Mouse (Mus musculus) hindbrain, embryonic 16.5 days (tissue): ENCODE data around the gene Cdk5. TPM values are rescaled to one million over a fixed set of nuclear protein-coding genes. Genes with fewer than 3 reads are reported as not detected.

Source experiments
- ATAC-seq: fragments of 200-750 bp; cut with Nextera tagmentation; 2 replicates; pipeline ENCODE4 v1.8.0; 2017; ENCODE audit warnings: moderate TSS enrichment, moderate library complexity
- H3K27ac ChIP-seq: fragments of 300-500 bp; sonication (generic); 2 replicates; pipeline ENCODE4 v1.5.1; 2014; ENCODE audit warnings: low read depth, mild to moderate bottlenecking, control low read depth, low read length, moderate library complexity
- H3K27me3 ChIP-seq: fragments of 300-500 bp; sonication (generic); replicated peaks from 2 replicates; pipeline ENCODE4 v1.6.1; 2014; ENCODE audit warnings: low read length; ENCODE audit not compliant: control insufficient read depth, insufficient read depth
- H3K36me3 ChIP-seq: fragments of 300-500 bp; sonication (generic); 2 replicates; pipeline ENCODE4 v1.6.1; 2014; ENCODE audit warnings: mild to moderate bottlenecking, low read length, moderate library complexity, mixed read lengths; ENCODE audit not compliant: control insufficient read depth, insufficient read depth
- H3K4me1 ChIP-seq: fragments of 300-500 bp; sonication (generic); 2 replicates; pipeline ENCODE4 v1.6.1; 2014; ENCODE audit warnings: low read depth, low read length; ENCODE audit not compliant: control insufficient read depth, insufficient read depth
- H3K4me2 ChIP-seq: fragments of 300-500 bp; sonication (generic); 2 replicates; pipeline ENCODE4 v1.6.1; 2014; ENCODE audit warnings: mild to moderate bottlenecking, low read length, control low read depth, moderate library complexity
- H3K4me3 ChIP-seq: fragments of 300-500 bp; sonication (generic); 2 replicates; pipeline ENCODE4 v1.5.1; 2014; ENCODE audit warnings: mild to moderate bottlenecking, low read length, control low read depth, moderate library complexity
- H3K9ac ChIP-seq: fragments of 300-500 bp; sonication (generic); 2 replicates; pipeline ENCODE4 v1.6.1; 2014; ENCODE audit warnings: low read depth, mild to moderate bottlenecking, control low read depth, low read length, moderate library complexity
- H3K9me3 ChIP-seq: fragments of 300-500 bp; sonication (generic); 2 replicates; pipeline ENCODE4 v1.6.1; 2014; ENCODE audit warnings: mild to moderate bottlenecking, low read length, moderate library complexity; ENCODE audit not compliant: control insufficient read depth
- WGBS: fragments of 180-500 bp; shearing (Covaris S2); extraction: QIAGEN DNeasy Blood & Tissue Kit; methylation state at CpG from one replicate; pipeline ENCODE4 v1.1.7; 2014; 5-methylcytosine and 5-hydroxymethylcytosine counted together
- polyA plus RNA-seq: library from polyadenylated mRNA; unstranded; fragments of >200 nt; fragmentation: Nextera tagmentation; extraction: Ambion mirVana; gene quantifications from 2 replicates; pipeline ENCODE4 v1.2.1, GENCODE M21; 2015

Cdk5 gene
- polyA plus RNA-seq, 1 experiment from 2014 or later: 140 TPM

DNA sequence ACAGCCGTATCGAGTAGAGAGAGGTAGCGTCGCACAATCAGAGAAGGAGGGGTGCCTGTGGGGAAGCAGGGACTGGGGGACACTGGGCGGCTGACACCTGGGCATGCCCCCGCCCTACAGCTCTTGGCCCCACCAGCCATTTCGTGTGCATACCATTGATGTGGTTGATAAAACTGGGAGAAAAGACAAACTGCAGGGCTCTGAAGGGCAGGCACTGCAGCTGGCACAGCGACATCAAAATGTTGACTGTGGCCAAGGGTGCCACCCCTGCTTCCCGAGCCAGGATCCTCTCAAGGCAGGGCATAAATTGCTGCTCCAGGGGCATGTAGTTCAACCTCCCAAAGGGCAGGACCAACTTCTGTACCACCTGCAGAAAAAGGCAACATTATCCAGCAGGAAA, 18.7 kb upstream of the Cdk5 start:
- Histone ChIP-seq H3K36me3 (peaks cover 10% of the 10 kb centered on the region), H3K4me1 (peaks cover 20% of the 10 kb centered on the region), H3K27me3 (no peaks in the 10 kb centered on the region), H3K27ac (no peak overlapping the region), H3K4me2 (no peak overlapping the region), H3K4me3 (no peak overlapping the region), H3K9me3 (no peaks in the 10 kb centered on the region), H3K9ac (no peak overlapping the region)
- WGBS: 90% methylated on average over 9 of the region's 9 CpGs
- ATAC-seq: no peak

- Histone ChIP-seq H3K9me3 (no peaks in the 10 kb centered on the region), H3K4me1 (peaks cover 14% of the 10 kb centered on the region), H3K4me2 (no peak overlapping the region), H3K36me3 (peaks cover 10% of the 10 kb centered on the region), H3K27ac (no peak overlapping the region), H3K27me3 (no peaks in the 10 kb centered on the region), H3K4me3 (no peak overlapping the region), H3K9ac (no peak overlapping the region)
- WGBS: 97% methylated on average over 8 of the region's 8 CpGs
- no peak for ATAC-seq
Measured at GRCm38 (mm10) chr5:24441187-24441586, 17.9 kb upstream of the Cdk5 start.

DNA sequence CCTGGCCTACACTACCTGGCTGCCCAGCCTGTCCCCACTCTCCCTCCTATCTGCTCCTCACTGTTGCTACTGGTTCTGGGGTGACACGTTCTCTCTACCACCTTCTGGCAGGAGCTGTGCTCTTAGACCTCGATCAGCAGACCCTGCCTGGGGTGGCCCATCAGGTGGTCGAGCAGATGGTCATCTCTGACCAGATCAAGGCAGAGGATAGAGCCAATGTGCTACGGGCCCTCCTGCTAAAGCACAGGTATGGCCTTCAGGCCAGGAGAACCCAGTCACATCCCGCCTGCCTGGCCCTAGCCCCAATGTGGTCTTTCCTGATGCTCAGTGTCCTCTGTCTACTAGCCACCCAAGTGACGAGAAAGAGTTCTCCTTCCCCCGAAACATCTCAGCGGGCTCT, 10.7 kb upstream of the Cdk5 start:
- no peak overlapping the region for H3K4me2 ChIP-seq
- H3K4me3 ChIP-seq: no peak overlapping the region
- no peak for ATAC-seq
- H3K4me1 ChIP-seq: no peaks in the 10 kb centered on the region
- peaks cover 7% of the 10 kb centered on the region for H3K36me3 ChIP-seq
- WGBS: 90% methylated on average over 8 of the region's 8 CpGs
- H3K9ac ChIP-seq: no peak overlapping the region
- H3K27me3 ChIP-seq: no peaks in the 10 kb centered on the region
- H3K9me3 ChIP-seq: no peaks in the 10 kb centered on the region
- no peak overlapping the region for H3K27ac ChIP-seq

- H3K9ac ChIP-seq: no peak overlapping the region; the same call in 1 of the 2 replicates
- no peak overlapping the region for H3K27ac ChIP-seq
- H3K4me2 ChIP-seq: no peak overlapping the region; the same call in 1 of the 2 replicates
- no peak overlapping the region for H3K4me3 ChIP-seq
- H3K4me1 ChIP-seq: peaks cover 26% of the 10 kb centered on the region
- 0 out of 2 replicates have a peak, but pooled peaks cover 5% of the 10 kb centered on the region for H3K36me3 ChIP-seq
- no peaks in the 10 kb centered on the region for H3K9me3 ChIP-seq
- 12% methylated on average over 9 of the region's 9 CpGs for WGBS
- no peak for ATAC-seq
- H3K27me3 ChIP-seq: peaks cover 3% of the 10 kb centered on the region; the same call in 1 of the 2 replicates
Measured at GRCm38 (mm10) chr5:24428596-24428995, 5.3 kb upstream of the Cdk5 start.

DNA sequence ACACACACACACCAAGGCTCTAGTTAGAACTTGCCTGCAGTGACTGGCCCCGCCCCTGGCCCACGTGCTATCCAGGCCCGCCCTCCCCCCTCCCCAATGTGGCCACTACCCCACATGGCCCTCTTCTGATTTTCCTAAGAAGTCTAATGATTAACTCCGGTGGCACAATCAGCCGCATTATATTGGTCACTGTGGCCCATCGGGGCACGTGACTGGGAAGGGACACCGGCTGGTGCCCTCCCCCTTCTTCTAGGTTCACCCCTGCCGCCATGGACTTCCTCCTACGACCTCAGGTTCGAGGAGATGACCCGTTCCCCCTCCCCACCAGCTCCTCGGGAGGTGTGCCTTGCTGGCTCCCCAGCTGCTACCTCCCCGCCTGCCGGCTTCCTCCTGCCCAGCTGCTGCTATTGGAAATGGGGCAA, 4.7 kb upstream of the Cdk5 start:
- H3K36me3 ChIP-seq: 0 out of 2 replicates have a peak, but pooled peaks cover 5% of the 10 kb centered on the region
- no peak overlapping the region for H3K4me3 ChIP-seq
- H3K27me3 ChIP-seq: peaks cover 3% of the 10 kb centered on the region; the same call in 1 of the 2 replicates
- H3K4me2 ChIP-seq: peak overlapping the region; percentile 27; the same call in 1 of the 2 replicates
- ATAC-seq: no peak
- H3K9me3 ChIP-seq: no peaks in the 10 kb centered on the region
- H3K27ac ChIP-seq: no peak overlapping the region
- H3K4me1 ChIP-seq: peaks cover 26% of the 10 kb centered on the region
- 0 out of 2 replicates have a peak overlapping the region, but pooled peaks have one; percentile 18 for H3K9ac ChIP-seq
- WGBS: 8% methylated on average over 15 of the region's 15 CpGs

DNA sequence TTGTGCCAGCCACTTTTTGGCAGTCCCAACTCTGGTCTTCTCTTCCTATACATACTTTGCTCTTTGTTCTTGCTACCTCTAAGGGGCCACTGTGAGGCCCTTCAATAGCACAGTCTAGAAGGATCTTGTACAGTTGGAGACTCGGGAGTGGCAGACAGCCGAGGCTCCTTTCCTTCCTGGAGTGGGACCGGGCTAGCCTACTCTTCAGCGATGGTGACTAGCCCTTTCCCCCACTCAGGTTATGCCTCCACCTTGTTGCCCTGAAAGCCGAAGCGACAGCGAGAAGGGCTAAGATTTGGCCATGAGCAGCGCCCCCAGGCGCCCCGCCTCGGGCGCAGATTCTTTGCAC, 3.9 kb upstream of the Cdk5 start:
- Histone ChIP-seq H3K36me3 (0 out of 2 replicates have a peak, but pooled peaks cover 5% of the 10 kb centered on the region), H3K4me2 (no peak overlapping the region), H3K27ac (no peak overlapping the region), H3K4me3 (no peak overlapping the region), H3K9ac (no peak overlapping the region), H3K9me3 (no peaks in the 10 kb centered on the region), H3K4me1 (peaks cover 33% of the 10 kb centered on the region), H3K27me3 (peaks cover 3% of the 10 kb centered on the region; the same call in 1 of the 2 replicates)
- 24% methylated on average over 12 of the region's 12 CpGs for WGBS
- ATAC-seq: no peak

- H3K27ac ChIP-seq: no peak overlapping the region
- 0 out of 2 replicates have a peak, but pooled peaks cover 5% of the 10 kb centered on the region for H3K36me3 ChIP-seq
- H3K9ac ChIP-seq: peak overlapping the region; percentile 56; the same call in 1 of the 2 replicates
- ATAC-seq: no peak
- no peaks in the 10 kb centered on the region for H3K9me3 ChIP-seq
- 13% methylated on average over 9 of the region's 9 CpGs for WGBS
- H3K4me3 ChIP-seq: 0 out of 2 replicates have a peak overlapping the region, but pooled peaks have one; percentile 68
- peak overlapping the region; percentile 69 for H3K4me2 ChIP-seq
- peaks cover 3% of the 10 kb centered on the region; the same call in 1 of the 2 replicates for H3K27me3 ChIP-seq
- peaks cover 37% of the 10 kb centered on the region for H3K4me1 ChIP-seq
Measured at GRCm38 (mm10) chr5:24426556-24427284, 3.4 kb upstream of the Cdk5 start.

DNA sequence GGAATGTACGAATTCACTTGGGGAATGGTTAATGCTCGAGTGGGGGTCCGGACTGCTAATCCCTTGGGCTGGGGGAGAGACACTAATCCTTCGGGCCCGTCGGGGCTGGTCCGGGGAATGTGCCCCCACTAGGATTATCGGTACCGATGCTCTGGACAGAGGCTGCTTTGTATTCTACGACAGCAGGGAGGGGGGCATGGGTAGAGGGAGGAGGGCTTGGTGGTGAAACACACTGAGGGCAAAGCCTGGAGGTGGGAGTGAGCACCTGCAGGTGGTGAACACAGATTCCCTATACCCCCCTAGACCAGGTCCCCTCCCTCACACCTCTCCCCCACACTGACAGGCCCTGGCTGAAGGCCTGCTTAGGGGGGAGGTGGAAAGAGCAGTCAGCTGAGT, 2.7 kb upstream of the Cdk5 start:
- Histone ChIP-seq H3K36me3 (0 out of 2 replicates have a peak, but pooled peaks cover 2% of the 10 kb centered on the region), H3K4me3 (peak overlapping the region; percentile 68), H3K27me3 (peaks cover 3% of the 10 kb centered on the region; the same call in 1 of the 2 replicates), H3K4me1 (peaks cover 37% of the 10 kb centered on the region), H3K9me3 (no peaks in the 10 kb centered on the region), H3K4me2 (peak overlapping the region; percentile 69), H3K9ac (peak overlapping the region; percentile 56; the same call in 1 of the 2 replicates), H3K27ac (no peak overlapping the region)
- WGBS: 4% methylated on average over 10 of the region's 10 CpGs
- ATAC-seq: no peak

GRCm38 (mm10) chr5:24425421-24426036, 2.2 kb upstream of the Cdk5 start:
- peak overlapping the region; percentile 68 for H3K4me3 ChIP-seq
- peak overlapping the region; percentile 50 for H3K27ac ChIP-seq
- peak overlapping the region; percentile 69 for H3K4me2 ChIP-seq
- peaks cover 37% of the 10 kb centered on the region for H3K4me1 ChIP-seq
- ATAC-seq: no peak
- H3K9me3 ChIP-seq: no peaks in the 10 kb centered on the region
- under 1% methylated on average over 28 of the region's 30 CpGs for WGBS
- H3K36me3 ChIP-seq: peaks cover 6% of the 10 kb centered on the region; the same call in 1 of the 2 replicates
- H3K9ac ChIP-seq: peak overlapping the region; percentile 56
- H3K27me3 ChIP-seq: peaks cover 3% of the 10 kb centered on the region; the same call in 1 of the 2 replicates
